Mouse (Mus musculus) kidney, adult 18-20 months (tissue): ENCODE data around the gene Slc5a4a.

Experiments used
- DNase-seq: peaks from one replicate; pipeline ENCODE4 v3.0.0; 2021

The Slc5a4a gene

GRCm38 (mm10) chr10:76225944-76226343 lies 78.7 kb downstream of the Slc5a4a start:
- DNase-seq, result no peak

- no peak for DNase-seq
These were observed 82.4 kb downstream of the Slc5a4a start for GRCm38 (mm10) chr10:76229627-76230026.

- DNase-seq, result peak; percentile 91
These were observed 90.3 kb downstream of the Slc5a4a start, which contains the start of gene Prmt2 for GRCm38 (mm10) chr10:76237341-76238225. Gene Prmt2 (minus strand): TSS chr10:76237865.
